Mouse (Mus musculus) left cerebral cortex, postnatal 25 days (tissue): ENCODE measurements around the gene Evx2. TPM values are rescaled to one million over a fixed set of nuclear protein-coding genes. Genes with fewer than 3 reads are reported as not detected.

Experiments used
- DNase-seq, 2 experiments: peaks; one replicate each; pipeline ENCODE4 v3.0.0; 2022; ENCODE audit warnings: low spot score in 2 of 2, mixed read lengths in 1 of 2
- intact Hi-C: fragments of 180-260 bp; cut with DNase I; formaldehyde crosslinking; loops from one replicate; pipeline ENCODE4 v1.15.1; 2025
- total RNA-seq, 2 experiments: library from RNA; stranded (reverse); gene quantifications; 2 replicates each; pipeline ENCODE4 v1.2.3; 2021

Evx2 gene
- total RNA-seq, 2 experiments from 2014 or later, result not detected

GRCm38 (mm10) chr2:74684106-74684505 lies 24.7 kb upstream of the Evx2 start:
- intact Hi-C loops, result no loop called here
- DNase-seq, result no peak

- intact Hi-C loops, result no loop called here
- DNase-seq, result no peak
These were observed 24.2 kb upstream of the Evx2 start for GRCm38 (mm10) chr2:74683471-74683951.

GRCm38 (mm10) chr2:74682796-74683195 lies 23.4 kb upstream of the Evx2 start:
- intact Hi-C loops, result no loop called here

GRCm38 (mm10) chr2:74681594-74682531 lies 22.5 kb upstream of the Evx2 start:
- DNase-seq, result no peak
- intact Hi-C loops, result no loop called here

More at GRCm38 (mm10) chr2:74682796-74683195, 23.4 kb upstream of the Evx2 start:
- DNase-seq, result no peak

GRCm38 (mm10) chr2:74680561-74681398 lies 21.4 kb upstream of the Evx2 start:
- intact Hi-C loops, result no loop called here

GRCm38 (mm10) chr2:74679980-74680379 lies 20.6 kb upstream of the Evx2 start:
- no peak for DNase-seq
- intact Hi-C loops, result no loop called here

More at GRCm38 (mm10) chr2:74680561-74681398, 21.4 kb upstream of the Evx2 start:
- no peak for DNase-seq

GRCm38 (mm10) chr2:74679596-74679971 lies 20.2 kb upstream of the Evx2 start:
- intact Hi-C loops, result no loop called here
- no peak for DNase-seq

- intact Hi-C loops, result no loop called here
- DNase-seq, result no peak
These were observed 19.7 kb upstream of the Evx2 start, which contains the start of gene Hoxd11 for GRCm38 (mm10) chr2:74678891-74679595. Hoxd11 (plus strand) TSS chr2:74679557.

GRCm38 (mm10) chr2:74677106-74677505 lies 17.7 kb upstream of the Evx2 start:
- DNase-seq, result no peak
- intact Hi-C loops, result no loop called here

- DNase-seq, result no peak
- intact Hi-C loops, result no loop called here
These were observed 17.2 kb upstream of the Evx2 start for GRCm38 (mm10) chr2:74676376-74677052.

GRCm38 (mm10) chr2:74675666-74676282 lies 16.4 kb upstream of the Evx2 start:
- no peak for DNase-seq
- intact Hi-C loops, result no loop called here

- intact Hi-C loops, result loop anchor here (5.0 kb wide), 2 partner anchors 1108 to 1398 kb away; no protein-coding TSS in a partner anchor
- DNase-seq, result no peak
These were observed 15.7 kb upstream of the Evx2 start, which contains the start of gene Hoxd12 for GRCm38 (mm10) chr2:74674881-74675665. Hoxd12 (plus strand) TSS chr2:74675013.

- intact Hi-C loops, result loop anchor here (5.0 kb wide), 2 partner anchors 1107 to 1397 kb away; no protein-coding TSS in a partner anchor
- DNase-seq, result no peak
These were observed 14.6 kb upstream of the Evx2 start for GRCm38 (mm10) chr2:74673835-74674425.

- intact Hi-C loops, result loop anchor here (5.0 kb wide), 2 partner anchors 1105 to 1395 kb away; no protein-coding TSS in a partner anchor
These were observed 13.4 kb upstream of the Evx2 start for GRCm38 (mm10) chr2:74672481-74673362.

GRCm38 (mm10) chr2:74671847-74672246 lies 12.5 kb upstream of the Evx2 start:
- no peak for DNase-seq

More at GRCm38 (mm10) chr2:74672481-74673362, 13.4 kb upstream of the Evx2 start:
- no peak for DNase-seq

GRCm38 (mm10) chr2:74670632-74671188 lies 11.4 kb upstream of the Evx2 start:
- no peak for DNase-seq
- intact Hi-C loops, result loop anchor here (5.0 kb wide), 2 partner anchors 1103 to 1393 kb away; no protein-coding TSS in a partner anchor

More at GRCm38 (mm10) chr2:74671847-74672246, 12.5 kb upstream of the Evx2 start:
- intact Hi-C loops, result loop anchor here (5.0 kb wide), 2 partner anchors 1105 to 1395 kb away; no protein-coding TSS in a partner anchor
